Mouse (Mus musculus) CH12.LX (cell line): Measurements from ENCODE around the gene AC140267.1. TPM values are rescaled to one million over a fixed set of nuclear protein-coding genes. Genes with fewer than 3 reads are reported as not detected.
A peak's percentile ranks its signal among the peaks of the same experiment; 100 is the strongest.

Experiments
- DNase-seq: peaks from one replicate; pipeline ENCODE4 v3.0.0-alpha.2; 2013; ENCODE audit errors: extremely low read depth
- H3K27ac ChIP-seq: 2 replicates; pipeline ENCODE4 v1.5.1; 2012; ENCODE audit warnings: low read depth, mild to moderate bottlenecking, control low read depth, moderate library complexity; ENCODE audit not compliant: insufficient read depth
- H3K27me3 ChIP-seq: replicated peaks from 2 replicates; pipeline ENCODE3; 2012; ENCODE audit warnings: inconsistent platforms
- H3K36me3 ChIP-seq, 2 experiments: replicated peaks in 1 of 2; 2 replicates each; pipeline versions ENCODE3 to v1.6.1; 2012; ENCODE audit warnings: inconsistent platforms in 1 of 2, low read length in 1 of 2, mild to moderate bottlenecking in 1 of 2, mixed read lengths in 1 of 2, moderate library complexity in 1 of 2; ENCODE audit not compliant: control insufficient read depth in 1 of 2, insufficient read depth in 1 of 2
- H3K4me1 ChIP-seq, 2 experiments: 2 replicates each; pipeline ENCODE4 v1.6.1; 2012; ENCODE audit warnings: inconsistent platforms in 1 of 2, moderate library complexity in 1 of 2; ENCODE audit not compliant: insufficient read depth in 2 of 2, control insufficient read depth in 1 of 2
- H3K4me2 ChIP-seq: 2 replicates; pipeline ENCODE4 v1.6.1; 2012; ENCODE audit warnings: low read depth, mild to moderate bottlenecking, control low read depth; ENCODE audit not compliant: poor library complexity, insufficient read depth, severe bottlenecking
- H3K4me3 ChIP-seq, 3 experiments: fragments of 150-350 bp in 1 of 3; sonication (generic) in 1 of 3; replicated peaks in 1 of 3; 2 replicates each; pipeline versions ENCODE3 to v1.5.1; 2011 to 2012; ENCODE audit warnings: low read depth in 2 of 3, low read length in 2 of 3, mild to moderate bottlenecking in 2 of 3, moderate library complexity in 2 of 3, control low read depth in 1 of 3, improper control_type of control experiment in 1 of 3, inconsistent platforms in 1 of 3, mixed read lengths in 1 of 3; ENCODE audit not compliant: poor library complexity in 1 of 3
- H3K79me2 ChIP-seq: replicated peaks from 2 replicates; pipeline ENCODE4 v1.6.1; 2012; ENCODE audit warnings: mild to moderate bottlenecking, moderate library complexity; ENCODE audit not compliant: control insufficient read depth, poor library complexity, insufficient read depth, severe bottlenecking; ENCODE audit errors: extremely low read depth
- H3K9ac ChIP-seq: 2 replicates; pipeline ENCODE4 v1.6.1; 2012; ENCODE audit warnings: low read depth, mild to moderate bottlenecking, control low read depth, moderate library complexity; ENCODE audit not compliant: insufficient read depth
- H3K9me3 ChIP-seq: replicated peaks from 2 replicates; pipeline ENCODE3; 2012; ENCODE audit warnings: low read length, inconsistent platforms, mixed read lengths
- BHLHE40 ChIP-seq: IDR thresholded peaks from 2 replicates; pipeline ENCODE4 v1.6.1; 2011; ENCODE audit warnings: mild to moderate bottlenecking, low read depth, low read length, improper control_type of control experiment
- CHD1 ChIP-seq: IDR thresholded peaks from 2 replicates; pipeline ENCODE4 v1.6.1; 2012; ENCODE audit warnings: low read depth, low read length, improper control_type of control experiment, inconsistent platforms
- CHD2 ChIP-seq: IDR thresholded peaks from 2 replicates; pipeline ENCODE4 v1.6.1; 2011; ENCODE audit warnings: low read length, improper control_type of control experiment
- CTCF ChIP-seq, 2 experiments: IDR thresholded peaks in 1 of 2; conservative IDR thresholded peaks in 1 of 2; 2 replicates each; pipeline ENCODE4 v1.5.1; 2011 to 2012; ENCODE audit warnings: low read depth in 2 of 2, low read length in 2 of 2, improper control_type of control experiment in 1 of 2, inconsistent platforms in 1 of 2, mild to moderate bottlenecking in 1 of 2, moderate library complexity in 1 of 2
- E2F4 ChIP-seq: IDR thresholded peaks from 2 replicates; pipeline ENCODE4 v1.6.1; 2011; ENCODE audit warnings: low read depth, low read length, improper control_type of control experiment; ENCODE audit not compliant: insufficient replicate concordance
- ELF1 ChIP-seq: IDR thresholded peaks from 2 replicates; pipeline ENCODE4 v1.6.1; 2014; ENCODE audit warnings: low read depth, mild to moderate bottlenecking, inconsistent platforms, low read length, improper control_type of control experiment
- EP300 ChIP-seq: IDR thresholded peaks from 2 replicates; pipeline ENCODE4 v1.6.1; 2011; ENCODE audit warnings: low read length, improper control_type of control experiment
- ETS1 ChIP-seq: conservative IDR thresholded peaks from 2 replicates; pipeline ENCODE4 v1.6.1; 2012; ENCODE audit warnings: low read depth, mild to moderate bottlenecking, inconsistent platforms, low read length, improper control_type of control experiment, moderate library complexity
- GABPA ChIP-seq: IDR thresholded peaks from 2 replicates; pipeline ENCODE4 v1.6.1; 2012; ENCODE audit warnings: low read depth, low read length, improper control_type of control experiment, inconsistent platforms; ENCODE audit not compliant: insufficient replicate concordance
- HCFC1 ChIP-seq: IDR thresholded peaks from 2 replicates; pipeline ENCODE4 v1.6.1; 2012; ENCODE audit warnings: low read depth, mild to moderate bottlenecking, inconsistent platforms, low read length, improper control_type of control experiment
- IRF4 ChIP-seq: IDR thresholded peaks from 2 replicates; pipeline ENCODE4 v1.6.1; 2014; ENCODE audit warnings: low read depth, mild to moderate bottlenecking, inconsistent platforms, low read length, improper control_type of control experiment
- JUN ChIP-seq: IDR thresholded peaks from 2 replicates; pipeline ENCODE4 v1.6.1; 2011; ENCODE audit warnings: low read depth, mild to moderate bottlenecking, low read length, improper control_type of control experiment, moderate library complexity; ENCODE audit not compliant: insufficient read depth
- JUND ChIP-seq: conservative IDR thresholded peaks from 2 replicates; pipeline ENCODE4 v1.6.1; 2011; ENCODE audit warnings: low read depth, low read length, improper control_type of control experiment
- KAT2A ChIP-seq: IDR thresholded peaks from 2 replicates; pipeline ENCODE4 v1.6.1; 2012; ENCODE audit warnings: low read length, improper control_type of control experiment, inconsistent platforms; ENCODE audit not compliant: insufficient replicate concordance
- MAFK ChIP-seq: IDR thresholded peaks from 2 replicates; pipeline ENCODE4 v1.6.1; 2011; ENCODE audit warnings: low read length, improper control_type of control experiment; ENCODE audit not compliant: insufficient replicate concordance
- MAX ChIP-seq: IDR thresholded peaks from 2 replicates; pipeline ENCODE4 v1.6.1; 2011; ENCODE audit warnings: low read length, improper control_type of control experiment
- MAZ ChIP-seq: IDR thresholded peaks from 2 replicates; pipeline ENCODE4 v1.6.1; 2012; ENCODE audit warnings: low read depth, mild to moderate bottlenecking, inconsistent platforms, low read length, improper control_type of control experiment, moderate library complexity
- MEF2A ChIP-seq: IDR thresholded peaks from 2 replicates; pipeline ENCODE4 v1.6.1; 2014; ENCODE audit warnings: low read depth, mild to moderate bottlenecking, inconsistent platforms, low read length, improper control_type of control experiment, borderline replicate concordance
- MXI1 ChIP-seq: IDR thresholded peaks from 2 replicates; pipeline ENCODE4 v1.6.1; 2011; ENCODE audit warnings: mild to moderate bottlenecking, low read depth, low read length, improper control_type of control experiment
- MYC ChIP-seq: IDR thresholded peaks from 2 replicates; pipeline ENCODE4 v1.6.1; 2011; ENCODE audit warnings: low read depth, mild to moderate bottlenecking, improper control_type of control experiment, low read length
- NELFE ChIP-seq: IDR thresholded peaks from 2 replicates; pipeline ENCODE4 v1.6.1; 2011; ENCODE audit warnings: low read depth, low read length, improper control_type of control experiment
- NRF1 ChIP-seq: IDR thresholded peaks from 2 replicates; pipeline ENCODE4 v1.6.1; 2014; ENCODE audit warnings: low read depth, mild to moderate bottlenecking, inconsistent platforms, low read length, improper control_type of control experiment, moderate library complexity
- PAX5 ChIP-seq: IDR thresholded peaks from 2 replicates; pipeline ENCODE4 v1.6.1; 2012; ENCODE audit warnings: low read length, inconsistent platforms, mixed read lengths
- POLR2A ChIP-seq: IDR thresholded peaks from 2 replicates; pipeline ENCODE4 v1.6.1; 2011; ENCODE audit warnings: low read depth, mild to moderate bottlenecking, improper control_type of control experiment, low read length
- POLR2AphosphoS2 ChIP-seq: IDR thresholded peaks from 2 replicates; pipeline ENCODE4 v1.6.1; 2011; ENCODE audit warnings: low read depth, low read length, improper control_type of control experiment
- RCOR1 ChIP-seq: conservative IDR thresholded peaks from 2 replicates; pipeline ENCODE4 v1.6.1; 2012; ENCODE audit warnings: low read depth, mild to moderate bottlenecking, inconsistent platforms, low read length, improper control_type of control experiment
- SIN3A ChIP-seq: IDR thresholded peaks from 2 replicates; pipeline ENCODE4 v1.6.1; 2012; ENCODE audit warnings: low read length, improper control_type of control experiment, inconsistent platforms
- SMC3 ChIP-seq: IDR thresholded peaks from 2 replicates; pipeline ENCODE4 v1.6.1; 2011; ENCODE audit warnings: low read depth, low read length, improper control_type of control experiment
- TBP ChIP-seq: conservative IDR thresholded peaks from 2 replicates; pipeline ENCODE4 v1.6.1; 2011; ENCODE audit warnings: low read depth, low read length, improper control_type of control experiment
- TCF12 ChIP-seq: IDR thresholded peaks from 2 replicates; pipeline ENCODE4 v1.6.1; 2014; ENCODE audit warnings: low read depth, mild to moderate bottlenecking, inconsistent platforms, low read length, improper control_type of control experiment
- UBTF ChIP-seq: IDR thresholded peaks from 2 replicates; pipeline ENCODE4 v1.6.1; 2012; ENCODE audit warnings: low read depth, mild to moderate bottlenecking, inconsistent platforms, low read length, improper control_type of control experiment, moderate library complexity
- USF1 ChIP-seq: IDR thresholded peaks from 2 replicates; pipeline ENCODE4 v1.6.1; 2014; ENCODE audit warnings: low read depth, mild to moderate bottlenecking, inconsistent platforms, low read length, improper control_type of control experiment
- USF2 ChIP-seq: conservative IDR thresholded peaks from 2 replicates; pipeline ENCODE4 v1.6.1; 2011; ENCODE audit warnings: low read depth, low read length, improper control_type of control experiment
- ZC3H11A ChIP-seq: IDR thresholded peaks from 2 replicates; pipeline ENCODE4 v1.6.1; 2012; ENCODE audit warnings: low read depth, mild to moderate bottlenecking, inconsistent platforms, low read length, improper control_type of control experiment
- ZKSCAN1 ChIP-seq: IDR thresholded peaks from 2 replicates; pipeline ENCODE4 v1.6.1; 2012; ENCODE audit warnings: low read depth, inconsistent platforms, low read length, improper control_type of control experiment, borderline replicate concordance
- ZMIZ1 ChIP-seq: IDR thresholded peaks from 2 replicates; pipeline ENCODE4 v1.6.1; 2012; ENCODE audit warnings: low read depth, mild to moderate bottlenecking, inconsistent platforms, low read length, improper control_type of control experiment
- ZNF384 ChIP-seq: IDR thresholded peaks from 2 replicates; pipeline ENCODE4 v1.6.1; 2012; ENCODE audit warnings: low read depth, low read length, improper control_type of control experiment, inconsistent platforms
- dilution Hi-C: fragments of 300-500 bp; cut with MboI; formaldehyde crosslinking; loops from 2 replicates; pipeline ENCODE4 v1.14.3; 2020; ENCODE audit warnings: low sequenced_read_pairs; ENCODE audit not compliant: extremely low pct_unique_long_range_greater_than_20kb, extremely low pct_ligation_motif_present
- in situ Hi-C: fragments of 300-500 bp; cut with MboI; formaldehyde crosslinking; loops from 3 replicates; pipeline ENCODE4 v1.14.3; 2019; ENCODE audit warnings: low sequenced_read_pairs, low pct_ligation_motif_present, low pct_unique_long_range_greater_than_20kb, mixed read lengths
- polyA plus RNA-seq: library from polyadenylated mRNA; unstranded; fragments of >175 nt; gene quantifications from 2 replicates; pipeline ENCODE4 v1.2.1, GENCODE M21; 2012; ENCODE audit warnings: low read depth; ENCODE audit not compliant: insufficient read length
- total RNA-seq, 2 experiments: library from RNA; depleted of rRNA; stranded (reverse); fragments of 300-350 nt in 1 of 2; fragments of >200 nt in 1 of 2; gene quantifications; 2 replicates each; pipeline ENCODE4 v1.2.3; 2012 to 2014

AC140267.1 gene
- total and polyA plus RNA-seq, 3 experiments: not detected

DNA sequence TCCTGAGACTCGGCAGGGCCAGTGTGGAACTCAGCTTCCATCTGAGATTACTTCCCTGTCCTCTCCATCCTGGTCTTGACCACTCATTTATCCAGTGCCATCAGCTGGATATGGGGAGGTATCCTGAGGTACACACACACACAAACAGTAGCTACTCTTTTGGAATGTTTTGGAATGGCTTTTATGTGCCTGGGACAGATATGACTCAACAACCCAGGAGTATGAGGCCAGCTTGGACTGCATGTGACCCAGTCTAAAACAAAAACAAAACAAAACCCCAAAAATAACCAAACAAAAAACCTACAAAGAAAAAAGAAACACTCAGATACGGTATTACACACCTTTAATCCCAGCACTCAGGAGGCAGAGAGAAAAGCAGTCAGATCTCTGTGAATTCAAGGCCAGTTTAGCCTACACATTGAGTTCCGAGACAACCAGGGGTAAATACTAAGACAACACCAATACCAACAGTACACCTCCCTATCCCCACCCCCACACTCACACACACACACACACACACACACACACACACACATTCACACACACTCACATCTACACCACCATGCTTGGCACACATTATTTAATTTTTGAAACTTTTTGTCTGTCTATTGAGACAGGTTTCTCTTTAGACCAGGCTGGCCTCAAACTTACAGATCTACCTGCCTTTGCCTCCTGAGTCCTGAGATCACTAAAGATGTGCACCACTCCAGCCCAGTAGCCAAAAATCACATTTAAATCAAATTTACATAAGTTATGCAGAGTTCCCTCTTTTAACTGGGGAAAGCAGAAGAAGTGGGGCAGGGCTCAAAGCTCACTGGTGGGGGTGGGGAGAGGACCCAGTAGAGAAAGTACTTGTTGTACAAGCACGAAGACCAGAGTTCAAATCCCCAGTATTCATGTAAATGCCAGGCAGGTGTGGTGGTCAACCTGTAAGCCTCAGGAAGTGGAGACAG, 15.7 kb upstream of the AC140267.1 start:
- Histone ChIP-seq H3K36me3 (peaks cover 0 to 1% of the 10 kb centered on the region in 2 experiments), H3K9me3 (no peaks in the 10 kb centered on the region), H3K79me2 (no peaks in the 10 kb centered on the region), H3K9ac (peak overlapping the region; percentile 58), H3K4me1 (peaks cover 10 to 34% of the 10 kb centered on the region in 2 experiments), H3K27me3 (peaks cover under 1% of the 10 kb centered on the region), H3K27ac (peak overlapping the region; percentile 93), H3K4me3 (peak overlapping the region; percentile 29 to 49 (median 30)), H3K4me2 (peak overlapping the region; percentile 64)
- dilution Hi-C loops (no loop called here), in situ Hi-C loops (loop anchor here (5.0 to 10.0 kb wide), 2 partner anchors 37 to 125 kb away; partner anchors contain the start of genes Atf4, Rpl3 and Syngr1)
- peak; percentile 77 for DNase-seq
- TF ChIP-seq IRF4: peak; percentile 62
- peak; percentile 74 for TF ChIP-seq BHLHE40
- TF ChIP-seq ZMIZ1: no peak
- TF ChIP-seq CHD2: no peak; the same call in none of the 2 replicates
- TF ChIP-seq HCFC1: peak; percentile 8
- no peak for TF ChIP-seq CTCF (conservative IDR thresholded peaks at IDR 0.05 in 1 of 2, IDR thresholded peaks at IDR 0.05 in 1 of 2; ENCODE audit: low read depth in 2 of 2, low read length in 2 of 2)
- TF ChIP-seq EP300: no peak
- no peak for TF ChIP-seq UBTF
- TF ChIP-seq USF1: no peak
- no peak for TF ChIP-seq JUN
- no peak for TF ChIP-seq PAX5
- no peak for TF ChIP-seq POLR2A
- no peak for TF ChIP-seq USF2
- TF ChIP-seq NELFE: peak; percentile 36; the same call in 1 of the 2 replicates
- 0 out of 2 replicates have a peak, but pooled peaks have one; percentile 28 for TF ChIP-seq MXI1
- no peak for TF ChIP-seq ZKSCAN1
- TF ChIP-seq E2F4: no peak
- TF ChIP-seq SMC3: no peak
- peak; percentile 61; the same call in 1 of the 2 replicates for TF ChIP-seq MAZ
- no peak for TF ChIP-seq NRF1
- no peak; the same call in 1 of the 2 replicates for TF ChIP-seq JUND
- 0 out of 2 replicates have a peak, but pooled peaks have one; percentile 5 for TF ChIP-seq ZNF384
- no peak for TF ChIP-seq GABPA
- peak; percentile 83 for TF ChIP-seq CHD1
- TF ChIP-seq MAFK: no peak
- TF ChIP-seq MYC: no peak
- no peak; the same call in 1 of the 2 replicates for TF ChIP-seq TCF12
- peak; percentile 60 for TF ChIP-seq TBP
- TF ChIP-seq KAT2A: no peak
- TF ChIP-seq MAX: no peak
- no peak for TF ChIP-seq POLR2AphosphoS2
- peak; percentile 57; the same call in 1 of the 2 replicates for TF ChIP-seq MEF2A
- TF ChIP-seq SIN3A: peak; percentile 68
- TF ChIP-seq ZC3H11A: no peak
- TF ChIP-seq ELF1: peak; percentile 15; the same call in 1 of the 2 replicates
- TF ChIP-seq RCOR1: 0 out of 2 replicates have a peak, but pooled peaks have one; percentile 24
- peak; percentile 58 for TF ChIP-seq ETS1
